Mouse (Mus musculus) midbrain, embryonic 16.5 days (tissue): ENCODE measurements around the gene Safb2. TPM values are rescaled to one million over a fixed set of nuclear protein-coding genes. Genes with fewer than 3 reads are reported as not detected.
A peak's percentile ranks its signal among the peaks of the same experiment; 100 is the strongest.

Experiments
- ATAC-seq: fragments of 200-750 bp; cut with Nextera tagmentation; 2 replicates; pipeline ENCODE4 v1.8.0; 2017; ENCODE audit warnings: moderate TSS enrichment
- H3K27ac ChIP-seq: fragments of 300-500 bp; sonication (generic); 2 replicates; pipeline ENCODE4 v1.5.1; 2014; ENCODE audit warnings: mild to moderate bottlenecking, low read length, mixed read lengths
- H3K27me3 ChIP-seq: fragments of 300-500 bp; sonication (generic); 2 replicates; pipeline ENCODE4 v1.6.1; 2014; ENCODE audit warnings: low read depth, low read length, mixed read lengths; ENCODE audit not compliant: control insufficient read depth, insufficient read depth
- H3K36me3 ChIP-seq: fragments of 300-500 bp; sonication (generic); 2 replicates; pipeline ENCODE4 v1.6.1; 2014; ENCODE audit warnings: mild to moderate bottlenecking, low read length, moderate library complexity, mixed read lengths; ENCODE audit not compliant: control insufficient read depth, insufficient read depth
- H3K4me1 ChIP-seq: fragments of 300-500 bp; sonication (generic); 2 replicates; pipeline ENCODE4 v1.6.1; 2014; ENCODE audit warnings: mild to moderate bottlenecking, low read length, mixed read lengths; ENCODE audit not compliant: control insufficient read depth, insufficient read depth
- H3K4me2 ChIP-seq: fragments of 300-500 bp; sonication (generic); 2 replicates; pipeline ENCODE4 v1.6.1; 2014; ENCODE audit warnings: mild to moderate bottlenecking, low read length, mixed read lengths
- H3K4me3 ChIP-seq: fragments of 300-500 bp; sonication (generic); 2 replicates; pipeline ENCODE4 v1.5.1; 2014; ENCODE audit warnings: low read depth, mild to moderate bottlenecking, low read length, moderate library complexity, mixed read lengths
- H3K9ac ChIP-seq: fragments of 300-500 bp; sonication (generic); 2 replicates; pipeline ENCODE4 v1.6.1; 2014; ENCODE audit warnings: low read depth, low read length, mixed read lengths
- H3K9me3 ChIP-seq: fragments of 300-500 bp; sonication (generic); replicated peaks from 2 replicates; pipeline ENCODE4 v1.6.1; 2014; ENCODE audit warnings: mild to moderate bottlenecking, low read length, mixed read lengths; ENCODE audit not compliant: control insufficient read depth, poor library complexity, severe bottlenecking
- WGBS: fragments of 180-500 bp; shearing (Covaris S2); extraction: QIAGEN DNeasy Blood & Tissue Kit; methylation state at CpG from one replicate; pipeline ENCODE4 v1.1.7; 2014; 5-methylcytosine and 5-hydroxymethylcytosine counted together
- polyA plus RNA-seq: library from polyadenylated mRNA; unstranded; fragments of >200 nt; fragmentation: Nextera tagmentation; extraction: Ambion mirVana; gene quantifications from 2 replicates; pipeline ENCODE4 v1.2.1, GENCODE M21; 2015

Gene Safb2
- polyA plus RNA-seq, 1 experiment from 2014 or later: 63.2 TPM

DNA sequence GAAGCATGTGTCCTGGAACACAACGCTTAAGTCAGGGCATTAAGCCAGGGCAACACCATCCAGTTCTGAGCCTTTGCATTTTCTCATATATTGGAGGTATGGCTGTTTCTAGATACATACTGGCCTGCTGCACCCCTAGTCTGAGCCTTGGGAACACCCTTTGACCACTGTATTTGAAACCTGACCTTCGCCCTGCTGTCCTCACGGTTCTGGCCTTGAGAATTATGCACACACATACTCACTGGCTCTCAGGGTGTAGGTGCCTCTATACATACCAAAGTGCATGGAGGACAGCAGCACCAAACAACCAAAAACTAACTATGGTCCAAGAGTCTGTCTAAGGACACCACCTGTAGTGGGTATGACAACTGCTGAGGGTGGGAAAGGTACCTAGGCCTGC lies 11.4 kb downstream of the Safb2 start:
- H3K36me3 ChIP-seq: peaks cover 51% of the 10 kb centered on the region
- ATAC-seq: no peak
- 89% methylated on average over 3 of the region's 3 CpGs for WGBS
- no peak overlapping the region for H3K4me2 ChIP-seq
- no peaks in the 10 kb centered on the region for H3K4me1 ChIP-seq
- no peak overlapping the region for H3K27ac ChIP-seq
- no peak overlapping the region for H3K9ac ChIP-seq
- no peaks in the 10 kb centered on the region for H3K9me3 ChIP-seq
- H3K27me3 ChIP-seq: no peaks in the 10 kb centered on the region
- no peak overlapping the region for H3K4me3 ChIP-seq

DNA sequence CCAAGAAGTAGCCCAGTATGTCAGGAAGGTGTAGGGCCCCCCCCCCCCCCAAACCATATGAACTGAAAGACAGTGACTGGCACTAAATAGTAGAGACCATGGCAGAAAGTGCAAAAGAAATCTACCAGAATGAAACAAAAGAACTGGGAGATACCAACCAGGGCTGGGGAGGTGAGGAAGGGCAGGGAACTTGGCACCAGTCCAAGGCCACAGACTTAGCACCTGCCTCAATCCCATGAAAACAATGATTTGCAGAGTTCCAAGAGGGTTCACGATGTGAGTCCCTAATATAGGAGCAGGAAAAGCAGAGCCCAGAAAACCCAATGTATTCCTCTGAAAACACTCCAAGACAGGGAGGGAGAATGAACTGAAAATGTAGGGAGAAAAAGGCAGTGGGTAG lies 12.2 kb downstream of the Safb2 start:
- H3K4me3 ChIP-seq: no peak overlapping the region
- no peaks in the 10 kb centered on the region for H3K9me3 ChIP-seq
- H3K9ac ChIP-seq: no peak overlapping the region
- peaks cover 52% of the 10 kb centered on the region for H3K36me3 ChIP-seq
- no peak overlapping the region for H3K27ac ChIP-seq
- ATAC-seq: no peak
- H3K4me2 ChIP-seq: no peak overlapping the region
- no peaks in the 10 kb centered on the region for H3K4me1 ChIP-seq
- WGBS: 68% methylated on average over 1 of the region's 1 CpGs
- H3K27me3 ChIP-seq: no peaks in the 10 kb centered on the region

DNA sequence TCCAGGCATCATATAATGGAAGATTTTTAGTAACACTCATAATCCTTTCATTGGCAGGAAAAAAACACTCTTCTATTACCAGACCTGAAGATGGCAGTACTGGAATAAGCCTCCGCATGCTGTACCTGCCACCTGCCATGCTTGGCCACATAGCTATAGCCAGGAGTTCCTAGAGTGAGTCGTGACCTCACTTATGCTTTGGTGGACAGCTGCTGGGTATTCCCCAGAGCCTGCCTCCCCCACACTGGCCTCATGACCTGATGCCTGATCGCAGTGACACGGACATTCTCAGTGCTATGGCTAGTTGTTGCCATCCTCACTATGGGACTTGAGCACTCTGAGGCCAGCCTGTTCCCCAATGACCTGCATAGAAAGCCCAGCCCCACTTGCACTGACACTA lies 14.1 kb downstream of the Safb2 start:
- Histone ChIP-seq H3K4me1 (no peaks in the 10 kb centered on the region), H3K36me3 (peaks cover 60% of the 10 kb centered on the region), H3K4me3 (no peak overlapping the region), H3K27ac (no peak overlapping the region), H3K27me3 (no peaks in the 10 kb centered on the region), H3K9ac (no peak overlapping the region), H3K9me3 (no peaks in the 10 kb centered on the region), H3K4me2 (no peak overlapping the region)
- 94% methylated on average over 4 of the region's 4 CpGs for WGBS
- no peak for ATAC-seq

DNA sequence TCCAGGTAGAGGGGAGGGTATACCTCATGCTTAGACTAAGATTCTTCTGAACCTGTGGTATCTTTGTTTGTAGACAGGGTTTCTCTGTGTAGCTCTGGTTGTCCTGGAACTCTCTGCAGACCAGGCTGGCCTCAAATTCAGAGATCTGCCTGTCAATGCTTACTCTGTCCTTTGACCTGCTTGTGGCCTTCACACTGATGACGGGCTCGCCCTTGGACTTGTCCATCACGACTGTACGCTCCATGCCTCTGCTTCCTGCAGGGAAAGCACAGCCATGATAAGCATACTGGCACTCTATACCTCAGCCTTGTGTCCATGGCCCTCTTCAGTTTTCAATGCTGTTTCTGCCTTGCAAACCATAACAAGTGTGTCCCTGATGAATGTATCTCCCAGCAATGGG lies 17.0 kb downstream of the Safb2 start:
- Histone ChIP-seq H3K4me3 (no peak overlapping the region), H3K9me3 (no peaks in the 10 kb centered on the region), H3K4me2 (no peak overlapping the region), H3K9ac (no peak overlapping the region), H3K4me1 (no peaks in the 10 kb centered on the region), H3K36me3 (peaks cover 67% of the 10 kb centered on the region), H3K27me3 (no peaks in the 10 kb centered on the region), H3K27ac (no peak overlapping the region)
- 96% methylated on average over 4 of the region's 4 CpGs for WGBS
- no peak for ATAC-seq

DNA sequence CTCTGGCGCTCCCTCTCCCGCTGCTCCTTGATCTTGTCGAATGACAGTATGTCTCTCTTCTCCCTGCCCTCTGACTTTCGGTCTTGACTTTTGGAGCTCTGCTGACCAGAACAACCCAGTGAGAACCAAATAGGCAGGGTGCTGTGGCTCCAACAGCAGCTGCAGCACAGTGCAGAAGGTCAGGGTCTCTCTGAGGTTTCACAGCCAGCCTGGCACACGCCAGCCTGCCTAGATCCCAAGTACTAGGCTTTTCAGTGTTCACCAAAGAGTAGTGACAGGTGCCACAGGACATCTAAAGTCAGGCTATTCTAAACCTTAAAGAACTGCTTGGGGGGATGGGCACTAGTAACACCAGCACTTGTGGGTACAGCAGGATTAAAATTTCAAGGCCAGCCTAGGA lies 17.5 kb downstream of the Safb2 start:
- 92% methylated on average over 5 of the region's 5 CpGs for WGBS
- Histone ChIP-seq H3K4me2 (no peak overlapping the region), H3K9me3 (no peaks in the 10 kb centered on the region), H3K4me3 (no peak overlapping the region), H3K9ac (no peak overlapping the region), H3K36me3 (peaks cover 70% of the 10 kb centered on the region), H3K27ac (no peak overlapping the region), H3K27me3 (no peaks in the 10 kb centered on the region), H3K4me1 (no peaks in the 10 kb centered on the region)
- no peak for ATAC-seq

DNA sequence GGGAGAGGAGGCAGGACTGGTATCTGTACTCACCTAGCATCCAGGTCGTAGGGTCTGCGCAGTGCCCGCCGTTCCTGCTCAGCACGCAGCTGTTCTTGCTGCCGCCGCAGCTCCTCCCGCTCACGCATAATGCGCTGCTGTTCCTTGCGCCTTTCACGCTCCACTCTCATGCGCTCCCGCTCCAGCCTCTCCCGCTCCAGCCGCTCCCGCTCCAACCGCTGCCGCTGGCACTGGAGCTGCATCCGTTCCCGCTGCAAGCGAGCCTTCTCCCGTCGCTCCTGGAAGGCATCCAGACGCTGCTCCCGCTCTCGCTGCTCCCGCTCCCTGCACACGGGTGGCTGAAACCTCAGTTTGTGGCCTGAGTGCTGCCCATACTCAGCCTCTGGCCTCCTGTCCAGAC lies 18.1 kb downstream of the Safb2 start:
- ATAC-seq: no peak
- H3K4me3 ChIP-seq: no peak overlapping the region
- H3K27ac ChIP-seq: no peak overlapping the region
- no peak overlapping the region for H3K9ac ChIP-seq
- WGBS: 95% methylated on average over 29 of the region's 29 CpGs
- H3K9me3 ChIP-seq: no peaks in the 10 kb centered on the region
- H3K36me3 ChIP-seq: peaks cover 77% of the 10 kb centered on the region
- H3K4me1 ChIP-seq: no peaks in the 10 kb centered on the region
- H3K27me3 ChIP-seq: no peaks in the 10 kb centered on the region
- no peak overlapping the region for H3K4me2 ChIP-seq

DNA sequence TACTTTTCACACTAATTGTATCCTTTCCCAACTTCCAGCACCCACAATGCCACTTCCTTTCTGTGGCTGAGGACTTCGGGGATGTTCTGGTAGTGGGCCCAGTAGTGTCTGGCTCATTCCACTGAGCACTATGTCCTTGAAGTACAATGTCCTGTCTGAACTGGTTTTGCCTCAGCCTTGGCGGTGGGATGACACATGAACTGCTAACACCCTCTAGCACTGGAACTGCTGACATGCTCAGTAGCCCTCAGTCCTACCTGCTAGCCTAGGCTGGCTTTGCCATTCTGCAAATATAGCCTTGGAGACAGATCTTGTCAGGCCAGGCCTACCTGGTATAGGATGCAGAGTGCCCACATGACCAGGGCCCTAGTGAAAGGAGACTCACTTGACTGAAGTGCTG lies 22.5 kb downstream of the Safb2 start:
- no peak overlapping the region for H3K9ac ChIP-seq
- WGBS: 93% methylated on average over 2 of the region's 2 CpGs
- H3K27ac ChIP-seq: no peak overlapping the region

DNA sequence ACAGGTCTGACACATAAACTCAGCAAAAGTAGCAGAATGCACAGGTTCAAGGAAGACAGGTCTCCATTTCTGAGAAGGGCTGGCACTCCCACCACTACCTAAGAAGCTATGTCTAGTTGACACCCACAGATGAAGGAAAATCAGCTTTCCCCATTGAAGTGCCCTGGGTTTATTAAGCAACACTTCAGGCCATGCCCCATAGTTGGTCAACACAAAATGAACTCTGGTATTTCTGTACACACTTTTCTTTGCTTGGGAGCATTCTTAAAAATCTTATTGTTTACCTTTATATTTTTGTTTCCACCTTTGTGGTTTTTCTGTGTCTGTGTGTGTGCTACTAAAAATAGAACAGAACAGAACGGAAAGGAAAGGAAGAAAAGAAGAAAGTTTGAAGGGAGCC lies 24.3 kb downstream of the Safb2 start:
- Histone ChIP-seq H3K27ac (no peak overlapping the region), H3K4me2 (no peak overlapping the region), H3K27me3 (no peaks in the 10 kb centered on the region), H3K4me1 (no peaks in the 10 kb centered on the region), H3K36me3 (peaks cover 37% of the 10 kb centered on the region), H3K4me3 (no peak overlapping the region), H3K9me3 (no peaks in the 10 kb centered on the region), H3K9ac (no peak overlapping the region)
- 69% methylated on average over 1 of the region's 1 CpGs for WGBS
- ATAC-seq: no peak

More for the DNA sequence above, 22.5 kb downstream of the Safb2 start:
- Histone ChIP-seq H3K4me1 (no peaks in the 10 kb centered on the region), H3K9me3 (no peaks in the 10 kb centered on the region), H3K27me3 (no peaks in the 10 kb centered on the region), H3K4me2 (no peak overlapping the region), H3K4me3 (no peak overlapping the region), H3K36me3 (peaks cover 54% of the 10 kb centered on the region)
- ATAC-seq: no peak

DNA sequence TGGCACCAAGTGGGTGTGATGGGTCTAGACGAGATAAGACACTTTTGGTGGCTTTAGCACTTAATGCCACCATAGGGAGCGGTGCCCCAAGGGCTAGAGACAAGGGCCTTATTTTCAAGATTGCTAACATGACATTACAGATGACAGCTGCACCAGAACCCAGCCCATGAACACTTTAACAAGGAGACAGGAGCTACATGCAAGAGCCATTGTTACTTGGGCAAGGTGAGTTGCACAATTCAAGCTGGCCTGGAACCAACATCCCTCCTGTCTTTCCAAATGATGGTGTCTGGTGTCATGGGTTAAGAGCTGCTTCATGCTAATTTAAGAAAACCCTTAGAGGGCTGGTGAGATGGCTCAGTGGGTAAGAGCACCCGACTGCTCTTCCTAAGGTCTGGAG lies 25.0 kb downstream of the Safb2 start:
- WGBS: 80% methylated on average over 3 of the region's 3 CpGs
- no peak for ATAC-seq
- H3K4me2 ChIP-seq: no peak overlapping the region
- no peaks in the 10 kb centered on the region for H3K27me3 ChIP-seq
- H3K4me3 ChIP-seq: no peak overlapping the region
- no peak overlapping the region for H3K9ac ChIP-seq
- no peaks in the 10 kb centered on the region for H3K4me1 ChIP-seq
- peaks cover 33% of the 10 kb centered on the region for H3K36me3 ChIP-seq
- no peaks in the 10 kb centered on the region for H3K9me3 ChIP-seq
- H3K27ac ChIP-seq: no peak overlapping the region

DNA sequence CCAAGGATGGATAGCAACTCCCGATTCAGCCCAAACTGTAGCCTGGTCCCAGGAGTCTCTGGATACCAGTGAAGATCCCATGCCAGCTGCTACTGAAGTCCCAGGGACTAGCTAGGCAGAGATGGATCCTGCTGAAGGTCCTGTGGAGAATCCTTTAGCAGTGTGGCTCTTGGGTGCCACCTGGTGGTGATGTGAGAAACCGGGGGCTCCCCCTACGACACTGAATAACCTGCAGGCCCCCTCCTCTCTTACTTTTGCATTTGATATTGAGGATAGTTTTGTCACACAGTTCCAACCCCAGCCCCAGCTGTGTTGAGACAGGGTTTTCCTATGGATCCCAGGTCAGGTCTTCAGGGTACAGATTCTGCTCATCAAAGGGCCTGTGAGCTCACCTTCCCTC lies 25.9 kb downstream of the Safb2 start:
- Histone ChIP-seq H3K27ac (no peak overlapping the region), H3K4me1 (no peaks in the 10 kb centered on the region), H3K9ac (no peak overlapping the region), H3K27me3 (no peaks in the 10 kb centered on the region), H3K36me3 (peaks cover 23% of the 10 kb centered on the region), H3K9me3 (no peaks in the 10 kb centered on the region), H3K4me2 (no peak overlapping the region), H3K4me3 (no peak overlapping the region)
- 10% methylated on average over 3 of the region's 3 CpGs for WGBS
- ATAC-seq: peak; percentile 77; the same call in 1 of the 2 replicates
